Mouse (Mus musculus) leukemia stem cell, adult 10-12 weeks (primary cell): ENCODE data around the gene Prps1l3. TPM values are rescaled to one million over a fixed set of nuclear protein-coding genes. Genes with fewer than 3 reads are reported as not detected.

Experiments
- polyA plus RNA-seq: library from polyadenylated mRNA; stranded (reverse); fragments of >175 nt; gene quantifications from 2 replicates; pipeline ENCODE4 v1.2.3, GENCODE M21; 2012; ENCODE audit warnings: low replicate concordance

Gene Prps1l3
- 13.3 and 18.8 TPM in 2 replicates for polyA plus RNA-seq

DNA sequence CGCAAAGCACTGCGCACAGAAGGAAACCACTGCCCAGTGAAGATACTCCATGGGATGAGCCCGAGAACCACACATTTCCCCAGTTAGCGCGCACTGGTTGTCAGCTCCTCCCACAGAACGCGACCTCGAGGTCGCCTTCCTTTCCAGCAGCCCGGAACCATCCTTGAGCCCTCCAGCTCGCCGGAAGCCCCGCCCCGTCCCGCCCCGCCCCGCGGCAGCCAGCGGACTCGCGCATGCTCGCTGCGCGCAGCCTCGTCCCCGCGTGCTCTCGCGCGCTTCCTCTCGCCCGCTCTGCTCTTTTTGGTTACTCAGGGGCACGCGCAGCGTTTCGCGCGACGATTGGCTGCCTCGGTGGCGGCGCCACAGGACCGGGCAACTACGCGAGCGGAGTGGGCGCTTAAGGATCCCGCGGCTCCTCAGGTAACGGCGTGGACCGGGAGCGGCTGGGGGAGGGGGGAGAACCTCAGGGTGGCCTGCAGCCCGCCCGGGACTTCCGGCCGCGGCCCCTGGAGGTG, at the start of gene Prps1l3, which contains the start of gene Mipol1:
Gene Prps1l3, plus strand, starts transcription at position 221 of the 515 bp plus-strand sequence.
Gene Mipol1, plus strand, starts transcription at position 236 of the 515 bp plus-strand sequence.

DNA sequence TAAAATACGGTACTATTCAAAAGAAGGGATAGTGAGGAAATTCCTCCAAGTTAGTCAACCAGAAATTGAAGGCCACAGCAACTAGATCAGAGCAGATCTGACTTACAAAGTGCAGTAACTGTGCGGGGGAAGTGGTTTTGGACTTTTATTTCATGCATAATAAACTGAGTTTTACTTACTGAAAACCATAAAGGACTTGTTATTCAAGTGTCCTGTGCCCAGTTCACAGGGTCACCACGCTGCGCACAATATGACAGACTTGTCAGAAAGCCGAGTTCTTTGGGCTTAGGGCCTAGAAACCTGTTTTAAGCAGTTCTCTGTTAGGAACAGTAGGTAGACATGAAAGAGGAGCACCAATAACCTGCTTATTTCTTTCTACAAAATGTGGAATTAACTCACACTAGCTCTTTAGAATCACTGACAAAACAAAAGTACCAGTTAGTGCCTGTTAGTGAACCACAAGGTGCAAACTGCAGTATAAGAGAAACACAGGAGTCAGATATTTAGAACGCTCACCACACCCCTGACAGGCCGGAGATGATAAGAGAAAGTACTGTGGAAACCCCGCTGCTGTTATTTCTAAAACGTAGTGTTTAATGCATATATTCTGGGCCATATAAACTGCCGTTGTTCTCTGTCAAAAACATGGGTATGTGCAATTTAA, 32.7 kb upstream of the Prps1l3 start, which contains the start of gene Slc25a21:
Gene Slc25a21, minus strand, starts transcription at position 110 of the 664 bp plus-strand sequence.

Other genes starting within 250 kb of the Prps1l3 start
- 21.7 and 23.6 TPM in 2 replicates for gene Slc25a21, start 32.9 kb upstream of the Prps1l3 start, polyA plus RNA-seq
- 0.78 and 1.5 TPM in 2 replicates for gene Mipol1, start within 50 bp of the Prps1l3 start, polyA plus RNA-seq